Mouse (Mus musculus) 3T3-L1 (cell line): ENCODE data around the gene Foxf2.

ENCODE experiments used
- DNase-seq: peaks from one replicate; pipeline ENCODE4 v3.0.0-alpha.2; 2015; ENCODE audit warnings: low read depth, low spot score

The Foxf2 gene

DNA sequence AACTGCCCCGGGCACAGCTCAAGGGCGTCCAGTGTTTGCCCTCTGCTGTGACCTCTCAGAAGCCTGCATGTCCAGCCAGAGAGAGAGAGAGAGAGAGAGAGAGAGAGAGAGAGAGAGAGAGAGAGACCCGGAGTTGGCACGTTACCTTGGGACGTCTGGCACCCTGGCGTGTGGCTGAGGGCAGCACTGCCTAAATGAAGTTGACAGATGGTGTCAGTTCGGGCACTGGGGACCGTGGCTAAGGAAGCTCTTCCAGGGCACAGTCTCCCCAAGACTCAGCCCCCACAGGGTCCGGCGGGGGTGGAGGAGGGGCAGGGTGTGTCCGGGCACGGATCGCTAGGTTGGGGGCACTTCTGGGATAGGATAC is 667 bp upstream of the Foxf2 start:
- peak; percentile 35 for DNase-seq

- peak; percentile 61 for DNase-seq
Measured at GRCm38 (mm10) chr13:31626183-31626801, 676 bp downstream of the Foxf2 start.

- peak; percentile 31 for DNase-seq
Measured at GRCm38 (mm10) chr13:31626991-31627625, 1.5 kb downstream of the Foxf2 start.

GRCm38 (mm10) chr13:31627864-31628690 is 2.5 kb downstream of the Foxf2 start:
- DNase-seq, result peak; percentile 14

GRCm38 (mm10) chr13:31628691-31629180 is 3.1 kb downstream of the Foxf2 start:
- DNase-seq, result no peak

DNA sequence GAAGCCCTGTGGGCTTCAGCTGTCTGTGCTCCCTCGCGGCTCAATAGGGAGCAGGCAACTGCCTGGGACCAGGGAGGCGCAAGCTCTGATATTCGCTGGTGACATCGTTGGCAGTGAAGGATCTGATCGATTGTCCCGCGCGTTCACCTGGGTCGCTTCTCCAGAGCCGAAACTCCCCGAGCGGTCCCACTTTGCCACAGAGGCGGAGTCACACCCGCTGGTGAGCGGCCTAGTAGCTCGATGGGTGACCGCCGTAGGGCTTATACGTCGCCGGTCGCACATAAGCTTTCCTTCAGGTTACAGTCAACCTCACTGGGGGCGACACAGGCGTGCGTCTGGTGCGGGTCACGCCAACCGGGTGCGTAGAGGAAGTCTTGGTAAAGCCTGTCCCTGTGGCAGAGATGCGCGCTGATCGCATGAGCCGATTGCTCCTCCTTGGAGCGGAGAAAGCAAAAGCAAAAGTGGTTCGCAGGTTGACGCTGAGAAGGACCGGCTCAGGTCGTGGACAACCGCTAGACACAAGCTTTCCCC is 3.8 kb downstream of the Foxf2 start:
- DNase-seq, result no peak

- no peak for DNase-seq
Measured at GRCm38 (mm10) chr13:31630051-31630450, 4.4 kb downstream of the Foxf2 start.

DNA sequence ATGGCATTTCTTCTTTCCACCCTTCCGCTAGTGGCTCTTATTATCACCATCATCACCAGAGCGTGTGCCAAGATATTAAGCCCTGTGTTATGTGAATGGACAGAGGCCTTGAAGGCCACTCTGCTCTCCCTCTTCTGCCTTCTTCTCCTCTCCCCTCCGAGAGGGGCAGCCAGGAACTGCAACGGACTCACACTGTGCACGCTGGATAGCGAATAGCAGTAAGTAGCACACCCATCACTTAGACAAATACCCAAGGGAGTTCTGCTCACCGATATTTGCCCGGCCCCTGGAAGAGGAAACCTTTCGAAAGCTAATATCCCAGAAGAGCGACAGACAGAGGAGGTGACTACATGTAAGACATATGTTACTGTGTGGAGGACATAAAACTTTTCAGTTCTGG is 4.9 kb downstream of the Foxf2 start:
- DNase-seq, result no peak

GRCm38 (mm10) chr13:31631291-31631690 is 5.7 kb downstream of the Foxf2 start:
- no peak for DNase-seq

DNA sequence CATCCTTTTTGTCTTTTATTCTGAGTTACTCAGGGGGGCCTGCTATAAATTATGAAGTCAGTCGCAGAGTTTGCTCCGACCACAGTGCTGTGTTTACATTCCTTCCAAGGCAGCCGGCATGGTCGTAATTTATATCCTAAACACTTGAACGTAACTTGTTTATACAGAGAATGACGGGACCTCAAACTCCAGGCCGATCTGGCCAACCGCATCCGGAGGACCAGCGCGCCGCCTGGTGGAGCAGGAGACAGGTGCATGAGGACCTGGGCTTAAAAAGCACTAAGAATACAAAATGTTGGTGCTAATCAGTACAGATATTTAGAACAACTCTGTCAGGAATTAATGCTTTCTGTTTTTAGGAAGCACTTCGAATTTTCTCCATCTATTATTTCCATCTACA is 6.8 kb downstream of the Foxf2 start:
- DNase-seq, result peak; percentile 83

GRCm38 (mm10) chr13:31633259-31633658 is 7.6 kb downstream of the Foxf2 start:
- DNase-seq, result no peak

- DNase-seq, result no peak
Measured at GRCm38 (mm10) chr13:31635546-31635945, 9.9 kb downstream of the Foxf2 start.

DNA sequence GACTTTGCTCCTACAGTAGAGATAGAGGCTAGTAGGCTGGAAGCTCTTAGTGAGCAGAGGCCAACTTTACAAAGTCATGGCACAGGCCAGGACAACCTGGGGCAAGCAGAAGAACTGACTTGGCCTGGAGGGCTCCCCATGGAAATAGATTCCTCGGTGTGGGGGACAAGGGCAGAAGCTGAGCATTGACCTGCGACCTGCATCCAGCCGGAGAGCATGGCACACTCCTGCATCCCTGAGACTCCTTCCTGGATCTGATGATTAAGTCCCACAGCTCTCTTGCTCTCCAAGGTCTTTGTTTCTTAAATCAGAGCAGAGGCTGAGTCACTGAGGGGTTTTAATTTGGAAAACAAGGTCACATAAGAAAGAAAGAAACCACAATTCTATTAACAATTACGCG is 15.9 kb downstream of the Foxf2 start:
- no peak for DNase-seq

- DNase-seq, result no peak
Measured at GRCm38 (mm10) chr13:31652131-31652745, 26.6 kb downstream of the Foxf2 start.

GRCm38 (mm10) chr13:31656249-31656648 is 30.6 kb downstream of the Foxf2 start:
- peak; percentile 43 for DNase-seq

- no peak for DNase-seq
Measured at GRCm38 (mm10) chr13:31658212-31658611, 32.6 kb downstream of the Foxf2 start.

GRCm38 (mm10) chr13:31658963-31659362 is 33.3 kb downstream of the Foxf2 start:
- DNase-seq, result peak; percentile 88

- no peak for DNase-seq
Measured at GRCm38 (mm10) chr13:31661211-31661610, 35.6 kb downstream of the Foxf2 start.

DNA sequence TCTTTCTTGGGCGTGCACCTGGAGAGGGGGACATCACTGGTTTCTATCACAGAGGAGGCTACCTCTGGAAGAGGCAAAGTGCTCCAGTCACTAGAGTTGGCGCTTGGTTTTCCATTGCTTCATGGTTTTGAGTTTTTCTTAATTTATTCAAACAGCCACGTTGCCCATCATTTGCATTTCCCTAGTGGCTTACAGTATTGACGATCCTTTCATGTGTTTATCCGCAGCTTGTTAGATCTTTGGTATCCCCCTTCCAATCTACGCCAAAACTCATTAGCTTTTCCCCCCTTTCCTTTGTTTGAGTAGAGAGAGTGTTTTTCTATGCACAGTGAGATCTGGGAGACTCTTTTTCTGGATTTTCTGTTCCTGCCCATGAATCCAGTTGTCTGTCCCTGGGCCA is 39.8 kb downstream of the Foxf2 start:
- no peak for DNase-seq

GRCm38 (mm10) chr13:31667919-31668524 is 42.4 kb downstream of the Foxf2 start:
- no peak for DNase-seq

DNA sequence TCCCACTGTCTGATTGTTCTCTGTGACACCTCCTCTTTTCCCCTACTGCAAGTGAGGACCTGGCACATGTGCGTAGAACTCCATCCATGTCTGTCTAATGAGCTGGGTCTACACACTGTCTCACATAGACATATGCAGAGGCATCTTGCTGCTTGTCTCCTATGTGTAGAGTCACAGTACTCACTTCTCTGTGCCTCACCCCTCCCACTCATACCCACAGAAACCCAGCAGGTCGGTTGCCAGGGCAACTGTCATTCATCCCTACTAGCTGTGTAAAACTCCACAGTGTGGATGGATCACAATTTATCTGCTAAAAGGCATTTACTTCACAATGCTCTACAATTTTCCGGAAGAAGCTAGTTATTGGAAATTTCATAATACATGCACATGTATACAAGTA is 46.5 kb downstream of the Foxf2 start:
- no peak for DNase-seq
